Mouse (Mus musculus): ENCODE data around the gene Rnf115. TPM values are rescaled to one million over a fixed set of nuclear protein-coding genes. Genes with fewer than 3 reads are reported as not detected.

The Rnf115 gene
- total RNA-seq, 1 experiment from 2014 or later = 56.2 TPM

DNA sequence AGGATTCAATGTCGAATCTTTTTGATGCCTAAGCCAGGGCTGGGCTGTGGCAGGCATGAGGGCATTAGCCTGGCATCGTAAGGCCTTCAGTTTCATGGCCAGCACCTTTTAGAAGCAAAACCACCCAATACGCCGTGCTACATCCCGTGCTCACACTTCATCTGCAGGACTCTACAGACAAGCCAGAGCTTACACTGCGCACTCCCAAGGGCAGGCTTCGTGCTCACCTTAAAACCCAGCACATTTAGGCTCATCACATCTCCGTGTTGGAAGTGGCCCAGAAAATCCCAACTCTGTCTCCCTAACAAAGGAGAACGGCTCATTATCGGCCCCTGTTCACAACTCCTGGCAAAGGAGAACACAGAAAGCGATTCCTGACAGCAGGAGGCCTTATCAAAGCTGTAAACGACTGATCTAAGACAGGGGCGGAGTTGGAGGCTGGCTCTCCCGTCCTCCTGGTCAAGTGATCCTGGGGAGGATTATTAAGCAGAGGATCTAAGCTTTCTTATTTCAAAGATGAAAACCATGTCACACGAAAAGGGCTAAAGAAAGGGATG, 100.9 kb downstream of the Rnf115 start:
- no peak for ATAC-seq (replicated peaks; ENCODE audit: low read depth, poor library complexity, severe bottlenecking)

GRCm38 (mm10) chr3:96828984-96829383, 101.5 kb downstream of the Rnf115 start, which contains the start of the genes Pdzk1 and Cd160:
Pdzk1 (plus strand) TSS chr3:96829284.
Cd160 (minus strand) TSS chr3:96829351.
- no peak for ATAC-seq (replicated peaks; ENCODE audit: low read depth, poor library complexity, severe bottlenecking)

- ATAC-seq (replicated peaks; ENCODE audit: low read depth, poor library complexity, severe bottlenecking) = no peak
Measured at GRCm38 (mm10) chr3:96829856-96830255, 102.4 kb downstream of the Rnf115 start.

DNA sequence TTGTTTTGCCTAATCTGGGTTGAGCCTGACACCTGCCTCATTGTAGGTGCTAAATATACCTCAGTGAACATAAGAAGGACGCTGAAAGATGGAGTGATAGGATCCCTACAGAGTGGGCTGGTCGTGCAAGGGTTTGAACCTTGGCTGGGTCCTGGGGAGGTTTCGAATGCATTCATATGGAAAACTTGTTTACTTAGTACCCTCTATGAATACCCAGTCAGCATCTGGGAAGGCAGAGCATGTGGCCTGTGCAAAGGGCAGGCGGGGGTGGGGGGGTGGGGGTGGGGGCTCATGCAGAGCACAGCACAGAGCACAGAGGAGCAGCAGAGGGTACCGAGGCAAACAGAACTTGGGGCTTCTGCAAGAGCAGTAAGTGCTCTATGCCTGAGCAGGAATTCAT, 105.5 kb downstream of the Rnf115 start:
- no peak for ATAC-seq (replicated peaks; ENCODE audit: low read depth, poor library complexity, severe bottlenecking)

DNA sequence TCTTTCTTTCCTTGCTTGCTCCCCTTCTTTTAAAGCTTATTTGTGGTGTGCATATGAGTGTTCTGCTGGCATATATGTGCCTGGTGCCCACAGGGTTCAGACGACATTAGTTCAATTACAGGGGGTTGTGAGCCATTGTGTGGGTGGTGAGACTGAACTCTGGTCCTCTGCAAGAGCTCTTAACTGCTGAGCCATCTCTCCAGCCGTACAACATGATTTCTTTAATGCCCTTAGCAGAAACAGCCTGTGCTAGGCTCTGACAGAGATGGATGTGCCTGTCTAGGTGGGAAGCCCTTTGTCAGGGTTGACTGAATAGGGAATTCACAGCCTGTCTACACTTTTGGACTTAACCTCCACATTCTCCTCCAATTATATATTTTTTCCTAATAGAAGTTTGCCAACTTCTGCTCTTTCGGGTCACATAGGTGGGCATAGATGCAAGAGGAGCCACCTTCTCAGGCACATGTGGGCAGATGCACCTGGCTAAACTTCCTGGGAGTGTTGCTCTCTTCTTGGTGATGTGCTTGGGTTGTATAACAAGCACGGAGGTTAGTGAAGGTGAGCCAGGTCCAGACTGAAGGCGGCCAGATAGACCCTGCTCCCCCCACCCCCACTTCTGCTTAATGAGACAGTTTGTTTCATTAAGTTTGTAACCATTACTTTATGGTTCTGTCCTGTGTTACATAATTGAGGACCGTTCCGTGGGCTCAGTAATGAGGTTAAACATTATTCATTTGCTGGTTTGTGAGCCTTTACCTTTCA, 107.3 kb downstream of the Rnf115 start:
- ATAC-seq (replicated peaks; ENCODE audit: low read depth, poor library complexity, severe bottlenecking) = no peak

GRCm38 (mm10) chr3:96836414-96836813, 109.0 kb downstream of the Rnf115 start:
- ATAC-seq (replicated peaks; ENCODE audit: low read depth, poor library complexity, severe bottlenecking) = no peak

GRCm38 (mm10) chr3:96838996-96839645, 111.7 kb downstream of the Rnf115 start:
- no peak for ATAC-seq (replicated peaks; ENCODE audit: low read depth, poor library complexity, severe bottlenecking)

Other genes starting within 250 kb of the Rnf115 start
- not detected in 2 replicates for gene Hfe2, start 202.5 kb upstream of the Rnf115 start, total RNA-seq (2017)
- gene Txnip, start 169.7 kb upstream of the Rnf115 start, total RNA-seq (2017) = 163 and 170 TPM in 2 replicates
- not detected in 2 replicates for gene Gm16253, start 150.7 kb upstream of the Rnf115 start, total RNA-seq (2017)
- gene Polr3gl, start 133.5 kb upstream of the Rnf115 start, total RNA-seq (2017) = 47.2 and 48.1 TPM in 2 replicates
- not detected in 2 replicates for gene Ankrd34a, start 131.0 kb upstream of the Rnf115 start, total RNA-seq (2017)
- 1.3 and 3.2 TPM in 2 replicates for gene Lix1l, start 126.5 kb upstream of the Rnf115 start, total RNA-seq (2017)
- 81.2 and 82.9 TPM in 2 replicates for gene Rbm8a, start 97.7 kb upstream of the Rnf115 start, total RNA-seq (2017)
- gene Pex11b, start 92.3 kb upstream of the Rnf115 start, total RNA-seq (2017) = 20.1 and 22.3 TPM in 2 replicates
- not detected in 2 replicates for gene Gm42957, start 92.2 kb upstream of the Rnf115 start, total RNA-seq (2017)
- gene Itga10, start 82.1 kb upstream of the Rnf115 start, total RNA-seq (2017) = 0.37 and 0.92 TPM in 2 replicates
- not detected in 2 replicates for gene Ankrd35, start 57.5 kb upstream of the Rnf115 start, total RNA-seq (2017)
- gene Pias3, start 31.3 kb upstream of the Rnf115 start, total RNA-seq (2017) = 4.7 and 6.2 TPM in 2 replicates
- gene Nudt17, start 19.1 kb upstream of the Rnf115 start, total RNA-seq (2017) = 0.15 TPM in 1 of 2 replicates, not detected in the other
- 19.8 and 25.8 TPM in 2 replicates for gene Polr3c, start within 50 bp of the Rnf115 start, total RNA-seq (2017)
- 0.50 and 1.5 TPM in 2 replicates for gene Pdzk1, start 101.6 kb downstream of the Rnf115 start, total RNA-seq (2017)
- not detected in 2 replicates for gene Cd160, start 101.7 kb downstream of the Rnf115 start, total RNA-seq (2017)
- 0.05 TPM in 1 of 2 replicates, not detected in the other for gene Gja5, start 177.0 kb downstream of the Rnf115 start, total RNA-seq (2017)
- 29.1 and 40.7 TPM in 2 replicates for gene Gpr89, start 177.7 kb downstream of the Rnf115 start, total RNA-seq (2017)
- not detected in 2 replicates for gene Gja8, start 198.4 kb downstream of the Rnf115 start, total RNA-seq (2017)